Mouse (Mus musculus) adrenal gland, adult 18-20 months (tissue): Measurements from ENCODE around the gene Abcb1a. TPM values are rescaled to one million over a fixed set of nuclear protein-coding genes. Genes with fewer than 3 reads are reported as not detected.

Source experiments
- DNase-seq, 2 experiments: peaks; one replicate each; pipeline ENCODE4 v3.0.0; 2021 to 2022; ENCODE audit warnings: low spot score in 2 of 2
- long read RNA-seq, 2 experiments: library from polyadenylated mRNA; stranded (forward); transcript quantifications; one replicate each; pipeline ENCODE4 v2.0.0; 2021
- total RNA-seq, 2 experiments: library from RNA; stranded (reverse); gene quantifications; 1 replicate in 1 of 2; 2 replicates in 1 of 2; pipeline ENCODE4 v1.2.3; 2021

Gene Abcb1a
- total RNA-seq: 10 to 100 TPM; 35.8 to 41.2 TPM
- long read RNA-seq, experiment 1, full-length matches to known transcripts: 8 of 13 reads
- long read RNA-seq, experiment 1, partial matches to known transcripts: 2 of 13 reads
- long read RNA-seq, experiment 1, other reads (novel, unspliced or antisense): 3 of 13 reads
- long read RNA-seq, experiment 2, full-length matches to known transcripts: 10 of 16 reads
- long read RNA-seq, experiment 2, partial matches to known transcripts: 6 of 16 reads
- long read RNA-seq, experiment 2, other reads (novel, unspliced or antisense): 0 of 16 reads

DNA sequence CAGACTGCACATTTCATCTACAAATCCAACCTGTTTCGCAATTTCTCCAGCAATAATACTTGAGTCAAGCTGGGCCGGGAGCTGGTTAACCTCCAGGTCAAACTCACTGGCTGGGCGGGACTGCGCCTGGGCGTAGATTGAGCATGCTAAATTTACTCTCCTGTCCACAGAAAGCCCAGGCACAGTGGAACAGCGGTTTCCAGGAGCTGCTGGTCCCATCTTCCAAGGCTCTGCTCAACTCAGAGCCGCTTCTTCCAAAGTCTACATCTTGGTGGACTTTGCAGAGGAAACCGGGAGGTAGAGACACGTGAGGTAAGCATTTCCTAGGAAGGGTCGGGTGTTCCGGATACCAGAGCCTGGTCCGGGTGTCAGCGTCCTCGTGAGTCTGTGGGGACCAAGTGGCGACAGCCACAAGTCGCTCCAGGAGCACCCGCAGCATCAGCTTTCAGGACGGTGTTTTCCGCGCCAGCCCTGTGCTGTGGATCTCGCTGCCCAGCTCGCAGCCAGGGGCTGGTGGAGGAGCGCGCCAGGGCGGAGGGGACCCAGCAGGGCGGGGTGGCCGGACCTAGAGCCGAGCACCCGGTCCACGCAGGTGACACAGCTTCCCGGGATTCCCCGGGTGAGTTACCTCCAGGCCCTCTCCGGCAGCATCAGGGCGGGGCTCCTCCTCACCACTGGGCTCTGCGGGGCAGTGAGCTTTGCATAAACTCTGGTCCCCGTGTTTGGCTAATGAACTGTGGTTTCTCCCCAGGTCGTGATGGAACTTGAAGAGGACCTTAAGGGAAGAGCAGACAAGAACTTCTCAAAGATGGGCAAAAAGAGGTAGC, at the start of gene Abcb1a:
TSS of gene Abcb1a (plus strand) at position 167 of the 827 bp plus-strand sequence.
- DNase-seq: peak; percentile 38 to 60

DNA sequence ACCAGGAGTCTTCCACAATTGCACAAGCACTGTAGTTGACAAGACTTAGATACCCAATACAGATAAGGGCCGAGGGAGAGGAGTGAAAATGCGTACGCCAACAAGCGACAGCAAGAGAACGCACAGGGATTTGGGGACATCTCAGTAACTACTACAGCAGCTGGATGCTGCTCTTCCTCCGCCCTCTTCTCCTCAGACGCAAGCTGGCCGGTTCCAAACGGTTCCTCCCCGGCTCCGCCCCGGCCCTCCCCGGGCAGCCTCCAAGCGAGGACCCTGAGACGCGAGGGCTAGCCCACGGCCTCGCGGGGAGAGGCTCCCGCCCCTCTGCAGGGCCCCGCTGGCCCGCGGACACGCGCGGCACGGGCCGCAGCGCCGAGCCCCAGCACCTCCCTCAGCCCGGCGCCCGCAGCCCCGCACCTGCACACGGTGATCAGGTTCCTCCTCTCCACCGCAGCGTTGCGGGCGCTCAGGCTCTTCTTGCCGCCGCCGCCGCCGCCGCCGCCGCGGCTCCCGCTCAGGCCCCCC, 37.7 kb upstream of the Abcb1a start:
- DNase-seq: peak; percentile 58 to 59

GRCm38 (mm10) chr5:8622596-8623231, 37.2 kb upstream of the Abcb1a start, which contains the start of gene Rundc3b:
Rundc3b (minus strand) TSS chr5:8622952.
- DNase-seq: peak; percentile 83 to 85

DNA sequence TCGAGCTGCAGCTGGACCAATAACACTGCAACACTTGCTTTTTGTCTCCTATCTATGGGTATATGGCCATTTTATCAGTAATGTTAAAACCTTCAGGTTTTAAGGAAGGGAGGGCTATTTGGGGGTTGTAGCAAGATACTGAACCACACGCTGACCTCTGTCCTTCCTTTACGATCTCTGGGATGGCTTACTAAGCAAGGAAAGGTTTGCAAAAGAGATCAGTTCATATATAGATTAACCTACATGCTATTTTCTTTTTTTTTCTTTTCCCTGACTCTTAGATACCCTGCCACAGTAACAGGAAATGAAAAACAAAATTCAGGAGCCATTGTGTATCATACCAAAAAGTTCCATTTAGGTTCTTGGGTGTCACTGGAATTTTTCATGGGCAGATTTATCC, 27.0 kb upstream of the Abcb1a start:
- no peak for DNase-seq

DNA sequence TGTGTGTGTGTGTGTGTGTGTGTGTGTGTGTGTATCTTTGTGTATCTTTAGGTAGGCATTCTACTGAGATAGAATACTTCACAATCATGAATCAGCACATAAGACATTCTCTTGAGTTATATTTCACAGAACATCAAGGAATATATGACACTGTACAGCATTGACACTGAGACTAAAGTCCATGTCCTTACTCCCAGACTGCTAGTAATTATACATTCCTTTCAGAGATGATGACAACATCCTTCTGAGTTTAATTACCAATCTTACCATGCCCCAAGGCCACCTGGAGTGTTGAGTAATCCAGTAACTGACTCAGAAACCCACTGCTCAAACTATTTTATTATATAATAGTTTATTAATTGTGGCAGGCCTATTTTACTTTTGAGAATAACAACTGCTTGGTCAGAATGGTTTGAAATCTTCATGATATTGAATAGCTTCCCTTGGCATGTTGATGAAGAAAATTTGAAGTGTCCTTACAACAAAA, 25.3 kb upstream of the Abcb1a start:
- peak in 1 of 2 experiments; percentile 20 for DNase-seq

DNA sequence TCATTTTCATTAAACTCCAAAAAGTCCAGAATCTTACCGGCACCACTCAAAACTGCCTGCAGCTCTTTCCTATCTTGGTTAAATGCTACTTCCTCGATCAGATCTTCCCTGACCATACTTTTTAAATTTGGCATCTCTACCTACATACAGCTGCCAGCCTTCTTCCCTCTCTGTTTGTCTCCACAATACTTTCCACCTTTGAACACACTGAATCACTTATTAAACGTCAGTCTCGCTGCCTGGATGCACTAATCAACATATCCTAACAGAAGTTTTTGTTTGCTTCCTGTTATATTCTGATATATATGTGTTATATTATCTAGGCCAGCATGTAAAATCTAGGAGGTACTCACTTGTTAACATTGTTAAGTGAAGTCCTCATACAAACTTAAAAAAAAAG, 11.6 kb upstream of the Abcb1a start:
- DNase-seq: no peak

GRCm38 (mm10) chr5:8648774-8649173, 11.1 kb upstream of the Abcb1a start:
- DNase-seq: no peak

GRCm38 (mm10) chr5:8652085-8652484, 7.8 kb upstream of the Abcb1a start:
- no peak for DNase-seq

- no peak for DNase-seq
These were observed 868 bp downstream of the Abcb1a start for GRCm38 (mm10) chr5:8660738-8661151.

GRCm38 (mm10) chr5:8664678-8665077, 4.8 kb downstream of the Abcb1a start:
- no peak for DNase-seq

GRCm38 (mm10) chr5:8667758-8668474, 8.0 kb downstream of the Abcb1a start:
- DNase-seq: no peak

DNA sequence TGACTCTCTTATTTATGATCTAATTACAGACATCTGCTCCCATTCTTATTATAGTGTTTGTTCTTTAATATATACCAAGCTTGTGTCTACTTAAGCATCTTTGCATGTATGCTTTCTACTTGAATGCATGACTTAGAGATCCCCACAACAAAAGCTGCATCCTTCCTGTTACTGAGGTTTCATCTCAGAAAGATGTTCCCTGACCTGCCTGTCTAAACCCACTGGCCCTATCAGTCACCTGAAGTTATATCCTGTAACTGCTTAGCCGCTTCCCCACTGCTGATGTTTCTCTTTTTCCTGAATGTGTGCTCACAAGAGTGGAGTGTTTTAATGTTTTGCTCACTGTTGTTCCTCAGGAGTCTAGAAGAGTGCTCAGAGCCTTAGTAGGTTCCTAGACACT, 9.7 kb downstream of the Abcb1a start:
- DNase-seq: no peak

- DNase-seq: no peak
These were observed 15.5 kb downstream of the Abcb1a start for GRCm38 (mm10) chr5:8675262-8675951.

GRCm38 (mm10) chr5:8675952-8676262, 16.0 kb downstream of the Abcb1a start:
- DNase-seq: no peak

DNA sequence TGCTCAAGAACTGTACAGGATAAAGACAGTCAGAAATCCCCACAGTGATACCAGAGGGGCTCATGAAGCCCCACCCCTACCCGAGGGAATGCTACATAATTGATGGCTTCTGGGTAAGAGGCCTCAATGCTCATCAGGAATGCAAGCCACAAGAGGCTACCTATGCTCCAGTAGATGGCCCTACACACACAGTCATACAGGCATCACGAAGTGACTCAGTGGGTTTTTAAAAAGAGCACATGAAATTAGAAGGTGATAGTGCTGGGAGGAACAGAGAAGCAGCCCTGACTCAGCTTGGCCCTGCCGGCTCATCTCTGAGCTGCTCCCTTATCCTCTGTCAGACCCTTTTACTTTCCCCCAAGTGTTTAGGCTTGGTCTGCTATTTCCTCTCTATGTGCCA, 21.3 kb downstream of the Abcb1a start:
- no peak for DNase-seq

DNA sequence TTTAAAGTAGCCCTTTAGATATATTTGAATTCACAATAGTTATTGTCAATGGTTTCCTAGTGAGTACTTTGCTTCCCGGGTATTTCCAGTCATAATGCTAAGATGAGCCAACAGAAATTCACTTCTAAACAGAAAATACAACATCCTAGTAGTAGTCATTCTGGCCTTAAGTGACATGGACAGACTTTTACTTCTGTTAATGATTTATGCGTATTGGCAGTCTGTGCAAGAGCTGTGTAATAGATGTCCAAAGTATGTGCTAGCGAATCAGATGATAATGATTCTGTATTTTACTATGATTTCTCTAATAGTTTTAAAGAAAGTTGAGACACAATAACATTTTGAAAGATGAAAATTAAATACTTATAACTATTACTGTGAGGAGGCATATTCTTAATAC, 23.8 kb downstream of the Abcb1a start:
- DNase-seq: no peak

GRCm38 (mm10) chr5:8686071-8686470, 26.2 kb downstream of the Abcb1a start:
- DNase-seq: no peak

DNA sequence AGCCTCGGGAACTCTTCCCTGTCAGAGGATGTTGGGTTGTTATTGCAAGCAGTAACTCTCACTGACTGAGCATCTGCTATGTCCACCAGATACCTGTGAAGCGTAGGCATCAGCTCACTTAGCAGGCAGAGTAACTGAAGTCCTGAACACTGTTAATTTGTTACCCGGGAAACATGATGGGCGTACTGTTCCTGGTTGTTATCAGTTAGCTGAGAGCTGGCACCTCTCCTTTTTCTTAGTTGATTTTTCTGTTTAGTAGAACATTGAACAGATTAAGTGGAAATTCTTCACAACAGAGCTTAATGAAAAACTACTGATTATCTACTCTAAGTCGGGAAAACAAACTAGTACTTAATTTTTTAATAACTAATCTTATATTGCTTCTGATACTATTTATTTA, 27.7 kb downstream of the Abcb1a start:
- DNase-seq: no peak

DNA sequence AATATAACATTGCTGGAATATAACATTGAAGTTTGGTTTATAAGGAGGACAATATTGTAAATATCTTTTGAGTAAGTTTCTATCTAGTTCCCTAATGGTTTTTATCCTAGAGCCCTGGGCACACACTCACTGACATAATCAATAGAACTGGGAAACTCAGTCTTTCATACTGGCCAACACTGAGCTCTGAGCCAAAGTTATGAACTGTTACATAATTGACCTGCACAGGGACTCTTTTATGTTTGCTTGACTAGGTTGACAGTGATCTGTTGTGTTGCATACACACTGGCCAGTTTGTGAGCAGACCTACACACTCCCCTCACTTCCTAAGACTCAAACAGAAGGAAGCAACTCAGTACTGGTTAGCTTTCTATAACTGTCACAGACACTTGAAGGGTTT, 56.2 kb downstream of the Abcb1a start:
- DNase-seq: no peak

GRCm38 (mm10) chr5:8719556-8719955, 59.7 kb downstream of the Abcb1a start:
- DNase-seq: no peak
